Mouse (Mus musculus) cerebellum, adult 11 months (tissue): ENCODE measurements around the gene Atp11b.

Experiments
- DNase-seq: peaks from one replicate; pipeline ENCODE4 v3.0.0; 2022

Atp11b gene

GRCm38 (mm10) chr3:35753825-35754767, at the start of gene Atp11b:
Gene Atp11b (plus strand): TSS chr3:35754106.
- peak; percentile 77 for DNase-seq

GRCm38 (mm10) chr3:35704328-35704613, 49.6 kb upstream of the Atp11b start:
- DNase-seq: no peak

- DNase-seq: no peak
These were observed 34.2 kb upstream of the Atp11b start for GRCm38 (mm10) chr3:35719531-35720205.

- no peak for DNase-seq
These were observed 33.1 kb upstream of the Atp11b start for GRCm38 (mm10) chr3:35720801-35721200.

- no peak for DNase-seq
These were observed 32.0 kb upstream of the Atp11b start for GRCm38 (mm10) chr3:35721818-35722446.

- no peak for DNase-seq
These were observed 31.1 kb upstream of the Atp11b start for GRCm38 (mm10) chr3:35722811-35723210.

GRCm38 (mm10) chr3:35723586-35724322, 30.2 kb upstream of the Atp11b start:
- peak; percentile 26 for DNase-seq

- DNase-seq: no peak
These were observed 28.8 kb upstream of the Atp11b start for GRCm38 (mm10) chr3:35725096-35725495.

- no peak for DNase-seq
These were observed 27.0 kb upstream of the Atp11b start for GRCm38 (mm10) chr3:35726936-35727335.

GRCm38 (mm10) chr3:35729490-35729889, 24.4 kb upstream of the Atp11b start:
- DNase-seq: no peak

GRCm38 (mm10) chr3:35731981-35732777, 21.7 kb upstream of the Atp11b start:
- DNase-seq: no peak

- no peak for DNase-seq
These were observed 21.1 kb upstream of the Atp11b start for GRCm38 (mm10) chr3:35732778-35733147.

- no peak for DNase-seq
These were observed 19.4 kb upstream of the Atp11b start for GRCm38 (mm10) chr3:35734509-35734908.

- DNase-seq: no peak
These were observed 15.8 kb upstream of the Atp11b start for GRCm38 (mm10) chr3:35738071-35738470.

- DNase-seq: no peak
These were observed 8.9 kb upstream of the Atp11b start for GRCm38 (mm10) chr3:35745010-35745409.

- no peak for DNase-seq
These were observed 7.0 kb upstream of the Atp11b start for GRCm38 (mm10) chr3:35746840-35747456.

GRCm38 (mm10) chr3:35750286-35750685, 3.6 kb upstream of the Atp11b start:
- DNase-seq: no peak

GRCm38 (mm10) chr3:35751724-35752123, 2.2 kb upstream of the Atp11b start:
- DNase-seq: no peak

GRCm38 (mm10) chr3:35762735-35763134, 8.8 kb downstream of the Atp11b start:
- no peak for DNase-seq

- DNase-seq: peak; percentile 62
These were observed 11.0 kb downstream of the Atp11b start for GRCm38 (mm10) chr3:35764637-35765617.
